Mouse (Mus musculus): Measurements from ENCODE around the gene Sik3.

Sik3 gene

GRCm38 (mm10) chr9:46015081-46015551 is 2.5 kb downstream of the Sik3 start:
- DNase-seq (ENCODE audit: extremely low read depth, low read depth, low spot score): no peak

DNA sequence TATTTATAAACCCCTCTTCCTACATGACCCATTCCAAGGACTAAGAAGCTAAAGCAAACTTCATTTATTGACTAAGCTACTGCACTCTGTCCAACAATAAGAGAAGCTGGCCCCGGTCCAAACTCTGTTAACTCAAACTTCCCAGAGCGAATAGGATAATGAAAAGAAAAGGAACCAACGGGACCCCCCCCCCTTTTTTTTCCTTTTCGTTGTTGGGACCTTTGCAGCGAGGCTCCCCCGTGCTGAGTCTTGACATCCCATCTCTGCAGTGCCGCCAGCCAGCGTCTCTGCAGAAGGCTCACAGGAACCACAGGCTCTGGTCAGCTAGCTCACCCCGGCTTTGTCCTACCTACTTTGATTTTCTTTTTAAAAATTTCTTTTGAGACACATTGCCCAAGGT is 3.2 kb downstream of the Sik3 start:
- DNase-seq (ENCODE audit: extremely low read depth, low read depth, low spot score): no peak

DNA sequence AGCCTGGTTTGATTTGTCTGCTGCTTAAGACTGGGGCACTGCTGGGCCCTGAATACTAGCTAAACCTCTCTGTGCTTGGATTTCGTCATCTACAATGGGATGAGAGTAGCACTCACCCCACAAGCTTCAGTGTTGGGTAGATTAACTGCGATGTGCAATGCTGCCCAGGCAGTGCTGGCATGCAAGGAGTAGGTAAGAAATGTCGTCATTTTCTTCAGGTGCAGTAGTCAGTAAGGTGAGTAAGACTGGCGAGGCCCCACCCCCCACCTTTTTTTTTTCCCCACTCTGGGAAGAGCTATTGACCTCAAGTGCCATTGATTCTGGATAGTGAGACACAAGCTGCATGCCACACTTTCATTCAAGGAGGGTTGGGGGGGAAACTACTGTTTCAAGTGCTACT is 3.8 kb downstream of the Sik3 start:
- no peak for DNase-seq (ENCODE audit: extremely low read depth, low read depth, low spot score)

DNA sequence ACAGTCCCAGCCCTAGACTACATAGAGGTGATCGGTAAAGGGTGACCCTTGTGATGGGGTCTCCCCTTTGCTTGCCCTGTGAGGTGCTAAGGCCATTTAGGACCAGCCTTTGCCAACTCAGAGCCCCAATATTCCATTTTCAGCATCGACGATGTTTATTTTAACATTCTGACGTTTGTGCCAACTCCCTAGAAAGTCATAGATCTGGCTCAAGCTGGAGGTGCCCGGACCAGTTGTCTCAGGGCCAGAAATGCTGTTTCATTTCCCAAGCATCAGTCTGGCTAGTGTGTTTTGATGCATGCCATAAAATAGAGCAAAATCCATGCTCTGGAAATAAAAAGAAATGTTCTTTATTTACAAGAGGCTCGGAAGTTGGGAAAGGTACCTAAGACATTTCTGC is 5.7 kb downstream of the Sik3 start:
- no peak for DNase-seq (ENCODE audit: extremely low read depth, low read depth, low spot score)

GRCm38 (mm10) chr9:46019975-46020374 is 7.4 kb downstream of the Sik3 start:
- DNase-seq (ENCODE audit: extremely low read depth, low read depth, low spot score): no peak

DNA sequence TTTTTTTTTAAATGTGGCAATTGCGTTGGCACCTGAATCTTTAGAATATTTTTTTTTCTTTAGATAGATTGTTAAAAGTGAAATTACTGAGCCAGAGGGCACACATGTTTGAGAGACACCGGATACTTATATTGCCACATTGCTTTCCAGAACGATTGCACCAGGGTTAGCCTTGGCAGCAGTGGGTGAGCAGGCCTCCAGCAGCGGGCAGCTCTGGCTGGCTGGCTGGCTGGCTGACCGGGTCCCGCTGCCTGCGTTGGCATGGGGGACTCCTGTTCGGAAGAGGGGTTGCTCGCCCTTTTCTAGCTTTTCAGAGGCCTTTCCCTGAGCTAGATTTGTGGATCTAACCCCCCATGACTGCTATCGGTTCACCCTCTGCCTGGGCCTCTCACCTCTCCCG is 11.0 kb downstream of the Sik3 start:
- peak; percentile 42 for DNase-seq (ENCODE audit: extremely low read depth, low read depth, low spot score)

GRCm38 (mm10) chr9:46026058-46026849 is 13.6 kb downstream of the Sik3 start:
- no peak for DNase-seq (ENCODE audit: extremely low read depth, low read depth, low spot score)

DNA sequence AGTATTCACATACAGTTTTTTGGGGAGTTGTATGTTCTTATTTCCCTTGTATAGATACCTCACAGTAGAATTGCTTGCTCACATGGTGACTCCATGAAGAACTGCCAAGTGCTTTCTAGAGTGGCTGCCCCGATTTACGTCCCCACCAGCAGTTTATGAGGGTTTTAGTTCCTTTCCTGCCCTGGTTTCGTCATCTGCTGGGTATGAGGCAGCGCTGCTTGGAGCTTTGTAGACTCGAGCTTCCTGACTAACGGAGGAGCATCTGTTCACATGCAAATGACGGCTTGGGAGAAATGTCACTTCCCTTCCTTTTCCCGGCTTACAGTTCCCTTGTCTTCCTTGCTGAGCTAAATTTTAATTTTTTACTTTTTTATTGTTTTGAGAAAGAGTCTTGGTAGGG is 15.4 kb downstream of the Sik3 start:
- DNase-seq (ENCODE audit: extremely low read depth, low read depth, low spot score): no peak

GRCm38 (mm10) chr9:46029534-46029933 is 16.9 kb downstream of the Sik3 start:
- DNase-seq (ENCODE audit: extremely low read depth, low read depth, low spot score): no peak

DNA sequence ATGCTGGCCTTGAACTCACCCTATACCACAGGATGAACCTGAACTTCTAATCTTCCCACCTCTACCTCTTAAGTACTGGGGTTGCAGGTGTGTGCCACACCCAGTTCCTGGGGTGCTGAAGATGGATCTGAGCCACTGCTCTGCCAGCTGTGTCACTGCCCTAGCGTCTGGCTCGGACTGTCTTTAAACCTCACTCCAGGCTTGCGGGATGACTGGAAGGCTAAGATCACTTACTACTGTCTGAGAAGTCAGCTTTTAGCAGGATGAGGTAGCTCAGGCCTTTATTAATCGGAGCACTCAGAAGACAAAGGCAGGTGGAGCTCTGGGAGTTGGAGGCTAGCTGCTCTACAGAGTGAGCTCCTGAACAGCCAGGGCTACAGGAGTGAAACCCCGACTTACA is 17.6 kb downstream of the Sik3 start:
- no peak for DNase-seq (ENCODE audit: extremely low read depth, low read depth, low spot score)

- no peak for DNase-seq (ENCODE audit: extremely low read depth, low read depth, low spot score)
These were observed 18.3 kb downstream of the Sik3 start for GRCm38 (mm10) chr9:46030968-46031367.

- no peak for DNase-seq (ENCODE audit: extremely low read depth, low read depth, low spot score)
These were observed 19.6 kb downstream of the Sik3 start for GRCm38 (mm10) chr9:46032190-46032589.

- no peak for DNase-seq (ENCODE audit: extremely low read depth, low read depth, low spot score)
These were observed 20.4 kb downstream of the Sik3 start for GRCm38 (mm10) chr9:46033058-46033457.

DNA sequence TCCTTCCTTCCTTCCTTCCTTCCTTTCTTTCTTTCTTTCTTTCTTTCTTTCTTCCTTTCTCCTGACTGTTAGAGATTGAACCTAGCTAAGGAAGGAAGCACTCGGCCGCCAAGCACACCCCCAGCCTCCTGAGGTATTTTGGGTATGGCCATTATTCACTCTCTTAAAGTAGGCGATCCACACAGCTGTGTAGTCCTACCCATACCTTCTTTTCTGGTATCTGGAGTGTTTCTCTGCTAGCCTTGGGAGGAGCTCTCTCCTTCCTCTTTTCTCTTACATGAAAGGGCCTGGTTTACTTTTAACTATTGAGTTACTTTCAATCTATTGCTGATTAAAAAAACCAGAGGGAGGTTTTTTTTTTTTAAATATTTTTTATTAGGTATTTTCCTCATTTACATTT is 21.2 kb downstream of the Sik3 start:
- DNase-seq (ENCODE audit: extremely low read depth, low read depth, low spot score): no peak

GRCm38 (mm10) chr9:46035290-46035871 is 22.8 kb downstream of the Sik3 start:
- no peak for DNase-seq (ENCODE audit: extremely low read depth, low read depth, low spot score)

DNA sequence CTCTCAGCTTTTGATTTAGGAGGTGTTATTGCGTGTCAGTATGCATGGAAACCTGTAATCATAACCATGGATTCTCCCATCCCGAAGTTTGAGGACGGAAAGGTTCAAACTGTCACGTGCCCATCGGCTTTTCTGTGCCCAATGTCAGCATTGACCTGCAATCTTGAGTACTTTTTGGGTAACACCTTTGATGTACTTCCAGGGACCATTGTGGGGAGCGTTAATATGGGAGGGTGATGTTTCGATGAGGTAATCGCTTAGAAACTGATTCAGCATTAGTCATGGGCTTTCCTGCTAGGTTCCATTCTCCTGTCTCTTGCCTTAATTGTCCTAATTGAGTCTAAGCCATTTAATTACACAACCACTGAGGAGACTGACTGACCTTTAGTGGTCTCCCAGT is 24.3 kb downstream of the Sik3 start:
- no peak for DNase-seq (ENCODE audit: extremely low read depth, low read depth, low spot score)

DNA sequence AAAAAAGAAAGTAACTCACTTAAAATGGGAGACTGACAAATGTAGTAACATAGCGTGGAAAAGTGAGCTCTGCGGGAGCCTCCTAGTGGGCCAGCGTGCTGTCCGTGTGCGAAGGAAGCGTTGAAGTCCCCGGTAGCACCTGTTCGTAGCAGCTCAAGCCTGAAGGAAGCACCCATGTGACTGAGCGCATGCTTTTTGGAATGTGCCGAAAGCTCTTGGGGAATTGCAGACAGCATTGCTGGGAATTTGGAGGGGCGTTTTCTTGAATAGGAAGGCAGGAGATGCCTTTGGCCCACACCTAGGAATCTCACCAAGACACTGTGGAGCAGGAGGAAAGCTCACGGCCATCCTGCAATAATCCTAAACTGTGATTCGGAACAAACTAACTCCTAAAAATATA is 26.2 kb downstream of the Sik3 start:
- no peak for DNase-seq (ENCODE audit: extremely low read depth, low read depth, low spot score)

DNA sequence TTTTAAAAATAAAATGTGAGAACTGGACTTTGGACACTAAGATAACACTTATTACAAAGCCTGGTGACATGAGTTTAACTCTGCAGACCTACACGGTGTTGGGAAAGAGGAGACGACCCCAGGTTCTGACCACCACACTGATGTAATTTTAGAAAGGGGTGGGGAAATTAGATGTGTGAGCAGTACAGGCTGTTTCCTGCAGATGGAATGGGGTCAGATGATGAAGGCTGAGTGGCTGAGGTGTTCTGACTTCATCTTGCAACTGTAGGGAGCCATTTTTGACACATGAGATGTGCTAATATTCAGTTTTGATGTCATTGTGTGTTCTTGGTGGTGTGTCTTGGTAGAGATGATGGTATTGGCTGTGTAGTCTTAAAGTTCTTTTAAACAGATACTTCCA is 28.6 kb downstream of the Sik3 start:
- no peak for DNase-seq (ENCODE audit: extremely low read depth, low read depth, low spot score)

- DNase-seq (ENCODE audit: extremely low read depth, low read depth, low spot score): no peak
These were observed 29.8 kb downstream of the Sik3 start for GRCm38 (mm10) chr9:46042387-46042786.

DNA sequence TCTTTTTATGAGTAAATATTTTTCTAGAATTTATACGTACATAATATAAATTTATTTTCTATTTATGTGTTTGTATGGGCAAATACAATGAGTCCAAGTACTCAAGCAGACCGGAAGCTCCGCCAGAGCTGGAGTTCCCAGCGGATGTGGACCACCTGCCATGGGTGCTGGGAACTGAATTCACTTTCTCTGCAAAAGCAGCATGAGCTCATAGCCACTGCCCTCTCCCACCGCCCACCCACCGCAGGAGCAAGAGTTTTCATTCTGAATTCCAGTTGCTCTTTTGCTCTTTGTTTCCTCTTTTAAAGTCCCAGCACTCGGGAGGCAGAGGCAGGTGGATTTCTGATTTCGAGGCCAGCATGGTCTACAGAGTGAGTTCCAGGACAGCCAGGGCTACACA is 31.0 kb downstream of the Sik3 start:
- DNase-seq (ENCODE audit: extremely low read depth, low read depth, low spot score): no peak

DNA sequence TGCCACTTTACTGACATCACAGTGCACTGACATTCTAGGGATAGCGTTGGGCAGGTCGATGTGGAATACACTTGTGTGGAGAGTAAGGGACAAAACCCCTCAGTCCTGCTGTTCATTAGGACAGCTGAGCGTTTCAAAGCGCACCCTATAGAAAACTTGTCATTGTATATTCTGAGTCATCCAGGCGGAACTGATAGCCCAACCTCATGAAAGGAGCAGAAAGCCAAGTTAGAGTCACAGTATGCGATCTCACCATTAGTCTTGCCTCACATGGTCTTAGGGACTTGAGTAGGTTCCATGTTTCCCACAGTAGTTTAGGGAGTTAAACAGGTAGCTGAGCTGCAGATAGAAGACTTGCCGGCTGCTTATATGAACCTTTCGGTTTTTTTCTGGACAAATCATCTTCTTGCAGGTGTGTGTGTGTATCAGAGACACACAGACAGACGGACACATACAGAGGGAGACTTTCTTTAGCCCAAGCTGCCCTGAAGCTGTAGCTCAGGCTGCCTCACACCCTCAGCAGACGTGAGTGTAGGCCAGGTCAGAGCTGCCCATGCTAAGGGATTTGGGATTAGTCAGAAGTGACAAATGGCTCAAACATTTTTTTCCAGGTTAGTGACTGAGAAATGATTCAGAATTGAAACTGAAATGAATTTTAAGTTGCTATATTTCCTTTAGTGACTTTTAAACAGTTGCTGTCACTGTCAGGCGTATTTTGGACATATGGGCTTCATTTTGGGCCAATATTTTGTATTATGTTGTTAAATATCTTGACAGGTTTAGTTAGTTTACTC is 34.3 kb downstream of the Sik3 start:
- no peak for DNase-seq (ENCODE audit: extremely low read depth, low read depth, low spot score)

DNA sequence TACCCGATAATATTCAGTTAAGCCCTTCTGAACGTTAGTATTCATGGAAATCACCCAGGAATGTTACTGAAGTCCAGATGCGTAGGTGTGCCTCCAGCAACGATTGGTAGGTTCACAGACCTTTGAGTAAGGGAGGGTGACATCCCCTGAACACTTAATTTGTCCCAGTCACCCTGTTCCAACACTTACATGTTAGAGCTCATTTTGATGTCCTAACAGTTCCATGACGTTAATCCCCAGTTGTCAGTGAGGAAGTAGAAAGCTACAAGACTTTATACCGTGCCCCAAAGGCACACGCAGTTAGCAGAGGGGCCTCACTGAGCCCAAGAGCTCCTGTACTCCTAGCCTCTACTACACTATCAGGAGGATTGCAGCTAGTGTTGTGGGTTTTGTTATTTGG is 36.9 kb downstream of the Sik3 start:
- peak; percentile 90 for DNase-seq (ENCODE audit: extremely low read depth, low read depth, low spot score)

All from fat pad, adult 2 months (tissue).